Mouse (Mus musculus) c-Kit-positive CD71-positive TER-119-negative erythroid progenitor cells, embryonic 14.5 days (primary cell): Measurements from ENCODE around the gene Wnt2.

Experiments
- DNase-seq: peaks from one replicate; pipeline ENCODE4 v3.0.0-alpha.2; 2013; ENCODE audit warnings: low read depth

Wnt2 gene

GRCm38 (mm10) chr6:17978324-17978723 lies 52.1 kb downstream of the Wnt2 start:
- no peak for DNase-seq

- DNase-seq: no peak
These were observed 53.2 kb downstream of the Wnt2 start for GRCm38 (mm10) chr6:17977165-17977564.

- DNase-seq: no peak
These were observed 56.0 kb downstream of the Wnt2 start for GRCm38 (mm10) chr6:17974416-17974815.

- DNase-seq: no peak
These were observed 59.0 kb downstream of the Wnt2 start for GRCm38 (mm10) chr6:17971393-17971792.

- DNase-seq: no peak
These were observed 60.6 kb downstream of the Wnt2 start for GRCm38 (mm10) chr6:17969815-17970214.

GRCm38 (mm10) chr6:17968467-17969144 lies 61.8 kb downstream of the Wnt2 start:
- DNase-seq: no peak

- DNase-seq: no peak
These were observed 66.9 kb downstream of the Wnt2 start for GRCm38 (mm10) chr6:17963455-17963854.

GRCm38 (mm10) chr6:17951779-17952178 lies 78.6 kb downstream of the Wnt2 start:
- DNase-seq: no peak

GRCm38 (mm10) chr6:17949103-17949502 lies 81.3 kb downstream of the Wnt2 start:
- no peak for DNase-seq

- no peak for DNase-seq
These were observed 83.1 kb downstream of the Wnt2 start for GRCm38 (mm10) chr6:17947130-17947831.

- DNase-seq: no peak
These were observed 83.9 kb downstream of the Wnt2 start for GRCm38 (mm10) chr6:17946456-17946855.

GRCm38 (mm10) chr6:17943877-17944617 lies 86.3 kb downstream of the Wnt2 start:
- no peak for DNase-seq

- no peak for DNase-seq
These were observed 88.0 kb downstream of the Wnt2 start for GRCm38 (mm10) chr6:17942344-17942743.

- DNase-seq: no peak
These were observed 88.5 kb downstream of the Wnt2 start for GRCm38 (mm10) chr6:17941916-17942315.
